Mouse (Mus musculus): Measurements from ENCODE around the gene Atxn7. TPM values are rescaled to one million over a fixed set of nuclear protein-coding genes. Genes with fewer than 3 reads are reported as not detected.

Gene Atxn7
- polyA plus RNA-seq, 1 experiment from 2014 or later, result 6.1 TPM

GRCm38 (mm10) chr14:14065142-14065498 is 103.9 kb downstream of the Atxn7 start:
- no peaks in the 10 kb centered on the region; the same call in 1 of the 2 replicates for H3K36me3 ChIP-seq (ENCODE audit: control insufficient read depth, insufficient read depth, low read length)
- H3K27ac ChIP-seq (ENCODE audit: low read depth, low read length), result no peak overlapping the region
- 35% methylated on average over 4 of the region's 4 CpGs for WGBS
- no peaks in the 10 kb centered on the region for H3K27me3 ChIP-seq (ENCODE audit: control insufficient read depth, insufficient read depth, low read length)
- no peak overlapping the region for H3K4me3 ChIP-seq (ENCODE audit: low read depth, low read length)
- ATAC-seq (ENCODE audit: low read depth), result peak; percentile 35; the same call in 1 of the 2 replicates
- no peaks in the 10 kb centered on the region for H3K9me3 ChIP-seq (ENCODE audit: control insufficient read depth, low read length)
- peaks cover 8% of the 10 kb centered on the region; the same call in 1 of the 2 replicates for H3K4me1 ChIP-seq (ENCODE audit: control insufficient read depth, insufficient read depth, low read length)
- no peak overlapping the region for H3K4me2 ChIP-seq (ENCODE audit: low read depth, low read length)
- H3K9ac ChIP-seq (replicated peaks; ENCODE audit: low read depth, low read length), result no peak overlapping the region

GRCm38 (mm10) chr14:14066241-14066640 is 105.0 kb downstream of the Atxn7 start:
- H3K36me3 ChIP-seq (ENCODE audit: control insufficient read depth, insufficient read depth, low read length), result no peaks in the 10 kb centered on the region; the same call in 1 of the 2 replicates
- H3K4me2 ChIP-seq (ENCODE audit: low read depth, low read length), result no peak overlapping the region
- H3K9me3 ChIP-seq (ENCODE audit: control insufficient read depth, low read length), result no peaks in the 10 kb centered on the region
- no peak overlapping the region for H3K27ac ChIP-seq (ENCODE audit: low read depth, low read length)
- H3K4me3 ChIP-seq (ENCODE audit: low read depth, low read length), result no peak overlapping the region
- peaks cover 10% of the 10 kb centered on the region; the same call in 1 of the 2 replicates for H3K4me1 ChIP-seq (ENCODE audit: control insufficient read depth, insufficient read depth, low read length)
- WGBS, result 66% methylated on average over 6 of the region's 6 CpGs
- no peaks in the 10 kb centered on the region for H3K27me3 ChIP-seq (ENCODE audit: control insufficient read depth, insufficient read depth, low read length)
- ATAC-seq (ENCODE audit: low read depth), result no peak
- H3K9ac ChIP-seq (replicated peaks; ENCODE audit: low read depth, low read length), result no peak overlapping the region

GRCm38 (mm10) chr14:14067648-14068472 is 106.6 kb downstream of the Atxn7 start:
- no peak overlapping the region for H3K9ac ChIP-seq (replicated peaks; ENCODE audit: low read depth, low read length)
- no peak for ATAC-seq (ENCODE audit: low read depth)

GRCm38 (mm10) chr14:14068553-14068952 is 107.3 kb downstream of the Atxn7 start:
- 50% methylated on average over 3 of the region's 3 CpGs for WGBS
- H3K4me3 ChIP-seq (ENCODE audit: low read depth, low read length), result no peak overlapping the region
- peaks cover 17% of the 10 kb centered on the region; the same call in 1 of the 2 replicates for H3K4me1 ChIP-seq (ENCODE audit: control insufficient read depth, insufficient read depth, low read length)

More at GRCm38 (mm10) chr14:14067648-14068472, 106.6 kb downstream of the Atxn7 start:
- Histone ChIP-seq H3K9me3 (ENCODE audit: control insufficient read depth, low read length) (no peaks in the 10 kb centered on the region), H3K27me3 (ENCODE audit: control insufficient read depth, insufficient read depth, low read length) (no peaks in the 10 kb centered on the region), H3K4me2 (ENCODE audit: low read depth, low read length) (no peak overlapping the region), H3K27ac (ENCODE audit: low read depth, low read length) (peak overlapping the region; percentile 34; the same call in 1 of the 2 replicates), H3K4me3 (ENCODE audit: low read depth, low read length) (no peak overlapping the region), H3K4me1 (ENCODE audit: control insufficient read depth, insufficient read depth, low read length) (peaks cover 17% of the 10 kb centered on the region; the same call in 1 of the 2 replicates), H3K36me3 (ENCODE audit: control insufficient read depth, insufficient read depth, low read length) (no peaks in the 10 kb centered on the region)
- 19% methylated on average over 10 of the region's 10 CpGs for WGBS

GRCm38 (mm10) chr14:14070541-14071315 is 109.5 kb downstream of the Atxn7 start:
- Histone ChIP-seq H3K4me2 (ENCODE audit: low read depth, low read length) (no peak overlapping the region), H3K9me3 (ENCODE audit: control insufficient read depth, low read length) (no peaks in the 10 kb centered on the region), H3K27ac (ENCODE audit: low read depth, low read length) (peak overlapping the region; percentile 73; the same call in 1 of the 2 replicates), H3K36me3 (ENCODE audit: control insufficient read depth, insufficient read depth, low read length) (no peaks in the 10 kb centered on the region), H3K27me3 (ENCODE audit: control insufficient read depth, insufficient read depth, low read length) (no peaks in the 10 kb centered on the region), H3K4me1 (ENCODE audit: control insufficient read depth, insufficient read depth, low read length) (peaks cover 14% of the 10 kb centered on the region; the same call in 1 of the 2 replicates), H3K4me3 (ENCODE audit: low read depth, low read length) (no peak overlapping the region), H3K9ac (replicated peaks; ENCODE audit: low read depth, low read length) (no peak overlapping the region)
- ATAC-seq (ENCODE audit: low read depth), result peak; percentile 81
- WGBS, result 9% methylated on average over 6 of the region's 6 CpGs

More at GRCm38 (mm10) chr14:14068553-14068952, 107.3 kb downstream of the Atxn7 start:
- ATAC-seq (ENCODE audit: low read depth), result no peak
- Histone ChIP-seq H3K36me3 (ENCODE audit: control insufficient read depth, insufficient read depth, low read length) (no peaks in the 10 kb centered on the region), H3K4me2 (ENCODE audit: low read depth, low read length) (no peak overlapping the region), H3K27ac (ENCODE audit: low read depth, low read length) (no peak overlapping the region), H3K9me3 (ENCODE audit: control insufficient read depth, low read length) (no peaks in the 10 kb centered on the region), H3K27me3 (ENCODE audit: control insufficient read depth, insufficient read depth, low read length) (no peaks in the 10 kb centered on the region), H3K9ac (replicated peaks; ENCODE audit: low read depth, low read length) (no peak overlapping the region)

- Histone ChIP-seq H3K9ac (replicated peaks; ENCODE audit: low read depth, low read length) (no peak overlapping the region), H3K27ac (ENCODE audit: low read depth, low read length) (peak overlapping the region; percentile 73; the same call in 1 of the 2 replicates), H3K9me3 (ENCODE audit: control insufficient read depth, low read length) (no peaks in the 10 kb centered on the region), H3K4me2 (ENCODE audit: low read depth, low read length) (no peak overlapping the region), H3K36me3 (ENCODE audit: control insufficient read depth, insufficient read depth, low read length) (no peaks in the 10 kb centered on the region), H3K27me3 (ENCODE audit: control insufficient read depth, insufficient read depth, low read length) (no peaks in the 10 kb centered on the region), H3K4me1 (ENCODE audit: control insufficient read depth, insufficient read depth, low read length) (peaks cover 14% of the 10 kb centered on the region; the same call in 1 of the 2 replicates), H3K4me3 (ENCODE audit: low read depth, low read length) (no peak overlapping the region)
- ATAC-seq (ENCODE audit: low read depth), result 0 out of 2 replicates have a peak, but pooled peaks have one; percentile 2
- 20% methylated on average over 4 of the region's 4 CpGs for whole genome bisulfite sequencing
Measured at GRCm38 (mm10) chr14:14071456-14071855, 110.2 kb downstream of the Atxn7 start.

GRCm38 (mm10) chr14:14080604-14081194 is 119.5 kb downstream of the Atxn7 start:
- Histone ChIP-seq H3K27me3 (ENCODE audit: control insufficient read depth, insufficient read depth, low read length) (no peaks in the 10 kb centered on the region), H3K9ac (replicated peaks; ENCODE audit: low read depth, low read length) (no peak overlapping the region)
- ATAC-seq (ENCODE audit: low read depth), result no peak

GRCm38 (mm10) chr14:14083811-14084210 is 122.6 kb downstream of the Atxn7 start:
- Histone ChIP-seq H3K4me2 (ENCODE audit: low read depth, low read length) (no peak overlapping the region), H3K9me3 (ENCODE audit: control insufficient read depth, low read length) (no peaks in the 10 kb centered on the region), H3K36me3 (ENCODE audit: control insufficient read depth, insufficient read depth, low read length) (no peaks in the 10 kb centered on the region), H3K4me1 (ENCODE audit: control insufficient read depth, insufficient read depth, low read length) (no peaks in the 10 kb centered on the region), H3K27ac (ENCODE audit: low read depth, low read length) (no peak overlapping the region), H3K4me3 (ENCODE audit: low read depth, low read length) (no peak overlapping the region), H3K27me3 (ENCODE audit: control insufficient read depth, insufficient read depth, low read length) (no peaks in the 10 kb centered on the region), H3K9ac (replicated peaks; ENCODE audit: low read depth, low read length) (no peak overlapping the region)
- no peak for ATAC-seq (ENCODE audit: low read depth)
- 98% methylated on average over 8 of the region's 8 CpGs for WGBS

More at GRCm38 (mm10) chr14:14080604-14081194, 119.5 kb downstream of the Atxn7 start:
- H3K36me3 ChIP-seq (ENCODE audit: control insufficient read depth, insufficient read depth, low read length), result no peaks in the 10 kb centered on the region
- no peak overlapping the region for H3K27ac ChIP-seq (ENCODE audit: low read depth, low read length)
- WGBS, result 93% methylated on average over 6 of the region's 6 CpGs
- H3K4me3 ChIP-seq (ENCODE audit: low read depth, low read length), result no peak overlapping the region
- no peaks in the 10 kb centered on the region for H3K4me1 ChIP-seq (ENCODE audit: control insufficient read depth, insufficient read depth, low read length)
- H3K9me3 ChIP-seq (ENCODE audit: control insufficient read depth, low read length), result no peaks in the 10 kb centered on the region
- H3K4me2 ChIP-seq (ENCODE audit: low read depth, low read length), result no peak overlapping the region
